ENCODE assay signal across 7 mouse cellular contexts in genomic region chr7:127691221-127691989, GRCm38 (mm10). TPM values are rescaled to one million over a fixed set of nuclear protein-coding genes. Genes with fewer than 3 reads are reported as not detected.
DNase-seq lines count a peak whose midpoint lies in the region; ATAC-seq and TF ChIP-seq lines count a peak whose summit lies in the region.

No protein-coding gene starts in this region.

- H3K36me3 ChIP-seq in heart, adult 2 months (ENCODE audit: control insufficient read depth, insufficient read depth, low read length) = no peaks in the 10 kb centered on the region
- no peaks in the 10 kb centered on the region for H3K36me3 ChIP-seq in liver, embryonic 13.5 days
- H3K36me3 ChIP-seq in neural tube, embryonic 13.5 days = peaks cover 7% of the 10 kb centered on the region

- peak; percentile 48; the same call in 1 of the 2 replicates for TF ChIP-seq POLR2A in heart, adult 2 months (IDR thresholded peaks at IDR 0.05; ENCODE audit: insufficient read depth, low read depth, low read length)

- H3K9me3 ChIP-seq in liver, embryonic 13.5 days (replicated peaks) = no peaks in the 10 kb centered on the region
- no peaks in the 10 kb centered on the region for H3K9me3 ChIP-seq in neural tube, embryonic 13.5 days

- no peaks in the 10 kb centered on the region for H3K79me2 ChIP-seq in heart, adult 2 months (replicated peaks; ENCODE audit: control insufficient read depth, insufficient read depth, low read length)

- no peak for TF ChIP-seq EP300 in heart, adult 2 months (IDR thresholded peaks at IDR 0.05; ENCODE audit: insufficient read depth, low read depth, low read length)

- 0 out of 2 replicates have a peak, but pooled peaks have one; percentile 34 for ATAC-seq in liver, embryonic 13.5 days (ENCODE audit: low read depth)
- peak; percentile 50 for ATAC-seq in neural tube, embryonic 13.5 days (ENCODE audit: low read depth)

- peak overlapping the region; percentile 65 for H3K4me3 ChIP-seq in heart, adult 2 months
- H3K4me3 ChIP-seq in liver, embryonic 13.5 days (replicated peaks) = peak overlapping the region; percentile 21; the same call in 1 of the 2 replicates
- peak overlapping the region; percentile 17 for H3K4me3 ChIP-seq in neural tube, embryonic 13.5 days

- peak; percentile 87 for DNase-seq in adrenal gland, postnatal 14 days
- DNase-seq in embryo, embryonic 9.5 days (ENCODE audit: extremely low spot score) = peak; percentile 77
- DNase-seq in heart, adult 2 months = peak; percentile 86 to 88
- DNase-seq in kidney, adult 18-20 months = peak; percentile 71
- DNase-seq in liver, embryonic 13.5 days = no peak
- DNase-seq in urinary bladder, postnatal 4 days (ENCODE audit: low spot score in 2 of 2) = peak; percentile 70 to 79

- no peak for TF ChIP-seq CTCF in heart, adult 2 months (IDR thresholded peaks at IDR 0.05)

- peak overlapping the region; percentile 54 for H3K4me2 ChIP-seq in liver, embryonic 13.5 days
- peak overlapping the region; percentile 52 for H3K4me2 ChIP-seq in neural tube, embryonic 13.5 days

- H3K4me1 ChIP-seq in heart, adult 2 months (ENCODE audit: control insufficient read depth, insufficient read depth, low read length) = peaks cover 1% of the 10 kb centered on the region; the same call in 1 of the 2 replicates
- peaks cover 23% of the 10 kb centered on the region for H3K4me1 ChIP-seq in liver, embryonic 13.5 days (replicated peaks)
- H3K4me1 ChIP-seq in neural tube, embryonic 13.5 days (replicated peaks) = peaks cover 10% of the 10 kb centered on the region; the same call in 1 of the 2 replicates

- intact Hi-C loops in heart, adult 2 months (cut with DNase I) = no loop called here

- H3K27ac ChIP-seq in heart, adult 2 months = peak overlapping the region; percentile 88
- peak overlapping the region; percentile 34; the same call in 1 of the 2 replicates for H3K27ac ChIP-seq in liver, embryonic 13.5 days
- peak overlapping the region; percentile 82 for H3K27ac ChIP-seq in neural tube, embryonic 13.5 days (replicated peaks)

- no peaks in the 10 kb centered on the region for H3K27me3 ChIP-seq in heart, adult 2 months (ENCODE audit: control insufficient read depth, insufficient read depth, low read length)
- H3K27me3 ChIP-seq in liver, embryonic 13.5 days = no peaks in the 10 kb centered on the region
- no peaks in the 10 kb centered on the region for H3K27me3 ChIP-seq in neural tube, embryonic 13.5 days

- peak overlapping the region; percentile 43 for H3K9ac ChIP-seq in heart, adult 2 months (ENCODE audit: low read depth, low read length)
- H3K9ac ChIP-seq in liver, embryonic 13.5 days = peak overlapping the region; percentile 49
- peak overlapping the region; percentile 50; the same call in 1 of the 2 replicates for H3K9ac ChIP-seq in neural tube, embryonic 13.5 days

- 12% methylated on average over 15 of the region's 15 CpGs for WGBS in heart, adult 2 months
- WGBS in liver, embryonic 13.5 days (ENCODE audit: insufficient replicate concordance) = 26% methylated on average over 15 of the region's 15 CpGs
- 3% methylated on average over 15 of the region's 15 CpGs for WGBS in neural tube, embryonic 13.5 days

RNA-seq across cellular contexts. Expression of gene Bcl7c, which starts 17.3 kb away (rescaled TPM):
- total RNA-seq in adrenal gland, postnatal 14 days (2021) = 64.8 and 69.2 TPM in 2 replicates
- 10 to 100 TPM; 34.1 to 34.5 TPM for total RNA-seq in heart, adult 2 months (2021)
- 13.5 and 13.6 TPM in 2 replicates for polyA plus RNA-seq in heart, adult 2 months (2012; rRNA removed)
- 26.9 and 28.9 TPM in 2 replicates for polyA plus RNA-seq in liver, embryonic 13.5 days (2015; fragmentation: Nextera tagmentation; extraction: Ambion mirVana)
- 41.2 and 44.9 TPM in 2 replicates for polyA plus RNA-seq in neural tube, embryonic 13.5 days (2015; fragmentation: Nextera tagmentation; extraction: Ambion mirVana)

RNA-seq across cellular contexts. Expression of gene Ctf1, which starts 21.1 kb away (rescaled TPM):
- total RNA-seq in adrenal gland, postnatal 14 days (2021) = 4.7 and 5.1 TPM in 2 replicates
- total RNA-seq in heart, adult 2 months (2021) = 1 to 10 TPM; 6.6 to 8.7 TPM
- polyA plus RNA-seq in heart, adult 2 months (2012; rRNA removed) = 15.3 and 24.5 TPM in 2 replicates
- 1.8 and 2.2 TPM in 2 replicates for polyA plus RNA-seq in liver, embryonic 13.5 days (2015; fragmentation: Nextera tagmentation; extraction: Ambion mirVana)
- 4.5 and 4.9 TPM in 2 replicates for polyA plus RNA-seq in neural tube, embryonic 13.5 days (2015; fragmentation: Nextera tagmentation; extraction: Ambion mirVana)

RNA-seq across cellular contexts. Expression of gene Ctf2, which starts 40.6 kb away (rescaled TPM):
- not detected in 2 replicates for total RNA-seq in adrenal gland, postnatal 14 days (2021)
- not detected for total RNA-seq in heart, adult 2 months (2021)
- not detected in 2 replicates for polyA plus RNA-seq in heart, adult 2 months (2012; rRNA removed)
- 0.07 and 0.16 TPM in 2 replicates for polyA plus RNA-seq in liver, embryonic 13.5 days (2015; fragmentation: Nextera tagmentation; extraction: Ambion mirVana)
- not detected in 2 replicates for polyA plus RNA-seq in neural tube, embryonic 13.5 days (2015; fragmentation: Nextera tagmentation; extraction: Ambion mirVana)

RNA-seq across cellular contexts. Expression of gene Fbxl19, which starts 52.9 kb away (rescaled TPM):
- 12.8 and 14.5 TPM in 2 replicates for total RNA-seq in adrenal gland, postnatal 14 days (2021)
- 1 to 10 TPM; 3.3 to 3.4 TPM for total RNA-seq in heart, adult 2 months (2021)
- 4.1 and 4.8 TPM in 2 replicates for polyA plus RNA-seq in heart, adult 2 months (2012; rRNA removed)
- polyA plus RNA-seq in liver, embryonic 13.5 days (2015; fragmentation: Nextera tagmentation; extraction: Ambion mirVana) = 3.1 and 3.3 TPM in 2 replicates
- 8.0 and 8.8 TPM in 2 replicates for polyA plus RNA-seq in neural tube, embryonic 13.5 days (2015; fragmentation: Nextera tagmentation; extraction: Ambion mirVana)

Comparison
In these comparisons a context has a peak if more than half of its experiments do, and no peak if none do; other contexts are left out.
1. H3K27ac ChIP-seq: peak in every context shown above with its lines; median percentile 88 in heart, adult 2 months; 82 in neural tube, embryonic 13.5 days; 34 in liver, embryonic 13.5 days.